Mouse (Mus musculus): ENCODE data around the gene Zbtb16. TPM values are rescaled to one million over a fixed set of nuclear protein-coding genes. Genes with fewer than 3 reads are reported as not detected.

The Zbtb16 gene
- 12.8 TPM for polyA plus RNA-seq (2015; fragmentation: Illumina TruSeq; extraction: RNeasy Lipid Tissue Mini Kit (QIAGEN cat#74804); ENCODE audit: low read depth, low replicate concordance)

DNA sequence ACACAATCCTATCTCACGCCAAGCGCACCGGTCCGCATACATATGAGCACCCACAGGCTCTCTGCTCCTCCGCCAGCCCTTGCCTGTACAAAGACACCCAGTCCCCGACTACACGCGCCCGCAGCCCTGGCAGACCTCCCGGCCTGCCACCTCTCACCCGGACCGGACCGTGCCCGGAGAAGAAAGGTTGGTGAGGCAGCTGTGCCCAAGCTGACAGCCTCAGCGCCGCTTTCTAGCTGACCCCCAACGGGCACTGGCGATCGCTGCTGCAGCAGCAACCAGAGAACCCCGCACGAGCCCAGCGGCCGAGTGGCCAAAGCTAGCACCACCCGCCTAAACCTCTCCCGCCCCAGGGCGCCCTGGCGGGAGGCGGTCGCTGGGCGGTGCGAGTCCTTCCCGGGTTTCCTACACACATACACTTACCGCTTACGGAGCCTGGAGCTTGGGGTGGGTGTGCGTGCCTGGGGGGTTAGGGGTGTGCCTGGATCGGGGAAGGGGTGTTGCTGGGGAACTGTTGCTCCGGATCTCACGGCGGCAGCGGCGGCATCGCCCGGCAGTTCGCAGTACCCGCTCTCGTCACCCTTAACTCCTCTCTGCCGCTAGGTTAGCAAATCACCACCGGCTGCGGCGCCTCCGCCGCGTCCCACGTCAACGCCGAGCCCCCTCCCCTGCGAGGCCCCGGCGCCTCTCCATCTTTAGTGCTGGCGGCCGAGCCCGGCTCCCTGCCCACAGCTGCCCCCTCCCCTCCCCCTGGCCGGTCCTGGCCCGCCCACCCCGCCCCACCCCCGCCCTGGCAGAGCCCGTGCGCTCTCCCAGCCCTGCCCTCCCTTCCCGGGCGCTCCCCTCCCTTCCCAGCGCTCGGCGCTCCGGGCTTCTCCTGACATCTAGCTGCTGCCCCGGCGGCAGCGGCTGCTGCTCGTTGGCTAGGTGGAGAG is at the start of gene Zbtb16:
Gene Zbtb16 (minus strand): TSS at position 592 of the 935 bp plus-strand sequence.

DNA sequence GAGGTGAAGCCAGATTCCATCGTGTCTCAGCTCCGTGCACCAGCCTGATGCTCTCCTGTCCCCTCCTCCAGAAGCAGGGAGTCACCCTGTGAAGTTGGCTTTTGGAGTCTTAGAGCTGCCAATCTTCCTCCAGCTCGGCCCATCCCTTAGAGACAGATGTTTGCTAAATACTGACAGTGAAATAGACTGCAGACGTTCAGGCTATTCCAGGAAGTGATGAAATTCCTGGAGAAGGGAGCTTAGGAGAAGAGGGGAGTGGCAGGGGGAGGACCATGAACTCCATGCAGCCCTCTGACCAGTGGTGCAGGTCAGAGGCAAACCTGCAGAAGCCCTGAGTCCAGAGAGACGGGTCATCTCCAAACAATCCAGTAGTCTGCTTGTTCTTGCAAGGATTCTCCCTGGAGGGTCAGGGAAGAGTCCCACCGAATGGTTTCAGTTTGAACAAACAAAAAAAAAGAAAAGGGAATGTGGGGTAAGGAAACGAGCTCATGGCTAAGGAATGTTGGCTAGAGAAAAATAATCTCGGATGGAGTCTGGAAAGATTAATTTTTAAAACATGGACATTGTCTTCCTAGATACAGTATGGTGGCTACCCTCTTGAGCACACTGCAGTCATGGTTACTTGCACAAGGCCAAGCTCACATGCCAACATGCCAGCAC is 231.0 kb downstream of the Zbtb16 start, which contains the start of gene Nnmt:
Gene Nnmt (minus strand): TSS at position 215 of the 660 bp plus-strand sequence.

Other genes starting within 250 kb of the Zbtb16 start
- 1.3 TPM for gene Nnmt, start 231.1 kb downstream of the Zbtb16 start, polyA plus RNA-seq (2015; fragmentation: Illumina TruSeq; extraction: RNeasy Lipid Tissue Mini Kit (QIAGEN cat#74804); ENCODE audit: low read depth, low replicate concordance)
- gene Htr3a, start 74.9 kb upstream of the Zbtb16 start, polyA plus RNA-seq (2015; fragmentation: Illumina TruSeq; extraction: RNeasy Lipid Tissue Mini Kit (QIAGEN cat#74804); ENCODE audit: low read depth, low replicate concordance) = 4.3 TPM
- gene Htr3b, start 128.8 kb upstream of the Zbtb16 start, polyA plus RNA-seq (2015; fragmentation: Illumina TruSeq; extraction: RNeasy Lipid Tissue Mini Kit (QIAGEN cat#74804); ENCODE audit: low read depth, low replicate concordance) = not detected
- 37.1 TPM for gene Usp28, start 149.2 kb upstream of the Zbtb16 start, polyA plus RNA-seq (2015; fragmentation: Illumina TruSeq; extraction: RNeasy Lipid Tissue Mini Kit (QIAGEN cat#74804); ENCODE audit: low read depth, low replicate concordance)
- 20.8 TPM for gene Zw10, start 219.4 kb upstream of the Zbtb16 start, polyA plus RNA-seq (2015; fragmentation: Illumina TruSeq; extraction: RNeasy Lipid Tissue Mini Kit (QIAGEN cat#74804); ENCODE audit: low read depth, low replicate concordance)
- 2.9 TPM for gene Tmprss5, start 245.0 kb upstream of the Zbtb16 start, polyA plus RNA-seq (2015; fragmentation: Illumina TruSeq; extraction: RNeasy Lipid Tissue Mini Kit (QIAGEN cat#74804); ENCODE audit: low read depth, low replicate concordance)